Mouse (Mus musculus) limb, embryonic 15.5 days (tissue): ENCODE measurements around the gene Gfy. TPM values are rescaled to one million over a fixed set of nuclear protein-coding genes. Genes with fewer than 3 reads are reported as not detected.
"Not testable (repeated sequence)": the region's sequence is repeated elsewhere in the genome, so short reads cannot be mapped to it uniquely, and the experiment has no call there.

Experiments used
- ATAC-seq: fragments of 200-750 bp; cut with Nextera tagmentation; 2 replicates; pipeline ENCODE4 v1.8.0; 2017; ENCODE audit warnings: low read depth, moderate TSS enrichment; ENCODE audit not compliant: insufficient number of reproducible peaks, low FRiP score, low TSS enrichment
- H3K27ac ChIP-seq: fragments of 300-500 bp; sonication (generic); 2 replicates; pipeline ENCODE4 v1.5.1; 2015; ENCODE audit warnings: moderate library complexity, mild to moderate bottlenecking, inconsistent platforms
- H3K27me3 ChIP-seq: fragments of 300-500 bp; sonication (generic); 2 replicates; pipeline ENCODE4 v1.6.1; 2015; ENCODE audit warnings: inconsistent platforms
- H3K36me3 ChIP-seq: fragments of 300-500 bp; sonication (generic); 2 replicates; pipeline ENCODE4 v1.6.1; 2015; ENCODE audit warnings: inconsistent platforms
- H3K4me1 ChIP-seq: fragments of 300-500 bp; sonication (generic); 2 replicates; pipeline ENCODE4 v1.6.1; 2015; ENCODE audit warnings: inconsistent platforms
- H3K4me2 ChIP-seq: fragments of 300-500 bp; sonication (generic); 2 replicates; pipeline ENCODE4 v1.6.1; 2015; ENCODE audit warnings: mild to moderate bottlenecking, inconsistent platforms
- H3K4me3 ChIP-seq: fragments of 300-500 bp; sonication (generic); 2 replicates; pipeline ENCODE4 v1.5.1; 2015; ENCODE audit warnings: mild to moderate bottlenecking, inconsistent platforms
- H3K9ac ChIP-seq: fragments of 300-500 bp; sonication (generic); 2 replicates; pipeline ENCODE4 v1.6.1; 2015; ENCODE audit warnings: inconsistent platforms
- H3K9me3 ChIP-seq: fragments of 300-500 bp; sonication (generic); 2 replicates; pipeline ENCODE4 v1.6.1; 2016; ENCODE audit warnings: inconsistent platforms
- WGBS: fragments of 180-500 bp; shearing (Covaris S2); methylation state at CpG from one replicate; pipeline ENCODE4 v1.1.7; 2015; 5-methylcytosine and 5-hydroxymethylcytosine counted together
- polyA plus RNA-seq: library from polyadenylated mRNA; unstranded; fragments of >200 nt; fragmentation: Nextera tagmentation; extraction: Ambion mirVana; gene quantifications from 2 replicates; pipeline ENCODE4 v1.2.1, GENCODE M21; 2015

Gfy gene
- polyA plus RNA-seq, 1 experiment from 2014 or later: not detected

DNA sequence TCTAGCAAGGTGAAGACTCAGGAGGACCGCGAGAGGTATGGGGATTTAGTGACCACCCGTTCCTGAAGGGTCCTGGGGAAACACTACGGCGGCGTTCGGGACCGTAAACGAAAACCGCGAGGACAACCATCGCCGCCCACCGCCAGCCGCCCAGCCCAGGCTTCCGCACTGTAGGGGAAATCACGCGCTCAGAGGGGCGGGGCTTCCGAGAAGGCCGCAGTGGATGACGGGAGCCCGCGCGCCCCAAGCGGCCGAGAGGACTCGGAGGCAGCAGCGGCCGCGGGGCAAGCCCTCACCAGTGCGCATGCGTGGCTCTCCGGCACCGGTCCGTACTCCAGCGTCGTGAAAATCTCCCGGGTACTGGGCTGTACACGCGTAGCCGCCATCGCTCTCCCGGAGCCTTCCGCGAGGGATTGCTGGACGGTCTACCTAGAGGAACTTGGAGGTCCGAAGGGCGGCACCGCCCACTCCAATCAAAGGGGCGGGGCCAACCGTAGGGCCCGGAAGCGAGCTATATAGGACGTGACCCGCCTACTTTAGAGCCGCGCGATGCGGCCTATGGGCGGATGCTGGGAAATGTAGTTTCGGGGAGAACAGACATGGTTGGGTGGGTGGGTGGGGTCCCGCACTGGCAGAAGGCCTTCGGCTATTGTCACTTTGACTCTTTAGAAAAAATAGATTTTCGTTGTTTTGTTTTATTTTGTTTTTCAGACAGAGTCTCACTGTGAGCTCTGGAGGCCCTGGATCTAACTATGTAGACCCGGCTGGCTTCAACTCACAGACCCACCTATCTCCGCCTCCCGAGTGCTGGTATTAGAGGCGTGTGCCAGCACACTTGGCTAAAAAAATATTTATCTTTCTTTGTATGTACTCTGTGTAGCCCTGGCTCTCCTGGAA is 25.0 kb downstream of the Gfy start, which contains the start of the genes Pih1d1 and Aldh16a1:
Gene Pih1d1 (plus strand): TSS at position 208 of the 897 bp plus-strand sequence.
Gene Aldh16a1 (minus strand): TSS at position 489 of the 897 bp plus-strand sequence.
- H3K4me1 ChIP-seq: peaks cover 14% of the 10 kb centered on the region; the same call in 1 of the 2 replicates
- WGBS: 3% methylated on average over 69 of the region's 69 CpGs
- H3K27ac ChIP-seq: peak within 1 kb of the TSS; percentile 99
- ATAC-seq: peak; percentile 95
- H3K4me3 ChIP-seq: peak within 1 kb of the TSS; percentile 78
- H3K9me3 ChIP-seq: no peaks in the 10 kb centered on the region
- H3K36me3 ChIP-seq: peaks cover 22% of the 10 kb centered on the region
- peak within 1 kb of the TSS; percentile 58 for H3K4me2 ChIP-seq
- no peaks in the 10 kb centered on the region for H3K27me3 ChIP-seq
- H3K9ac ChIP-seq: peak within 1 kb of the TSS; percentile 85

DNA sequence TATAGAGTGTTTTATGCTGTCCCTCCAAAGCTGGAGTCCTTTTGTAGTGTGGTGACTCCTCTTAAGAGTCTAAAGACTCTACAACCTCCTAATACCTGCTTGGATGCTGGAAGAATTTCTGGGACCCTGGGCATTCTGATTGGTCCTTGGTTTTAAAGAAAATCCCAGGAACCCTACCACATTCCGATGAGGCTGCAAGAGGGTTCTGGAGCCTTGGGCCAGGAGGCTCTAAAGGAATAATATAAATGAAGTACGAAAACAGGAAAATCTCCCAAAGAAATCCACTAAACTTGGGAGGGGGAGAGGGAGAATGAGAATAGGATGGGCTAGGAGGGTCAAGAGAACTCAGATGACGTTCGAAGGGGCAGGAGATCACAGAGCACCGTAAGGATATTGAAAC is 25.8 kb downstream of the Gfy start:
- Histone ChIP-seq H3K4me1 (peaks cover 14% of the 10 kb centered on the region; the same call in 1 of the 2 replicates), H3K4me3 (peak overlapping the region; percentile 78), H3K4me2 (peak overlapping the region; percentile 58), H3K9ac (peak overlapping the region; percentile 85), H3K27ac (peak overlapping the region; percentile 99), H3K27me3 (no peaks in the 10 kb centered on the region), H3K9me3 (no peaks in the 10 kb centered on the region), H3K36me3 (peaks cover 18% of the 10 kb centered on the region)
- 2% methylated on average over 5 of the region's 5 CpGs for WGBS
- ATAC-seq: no peak

DNA sequence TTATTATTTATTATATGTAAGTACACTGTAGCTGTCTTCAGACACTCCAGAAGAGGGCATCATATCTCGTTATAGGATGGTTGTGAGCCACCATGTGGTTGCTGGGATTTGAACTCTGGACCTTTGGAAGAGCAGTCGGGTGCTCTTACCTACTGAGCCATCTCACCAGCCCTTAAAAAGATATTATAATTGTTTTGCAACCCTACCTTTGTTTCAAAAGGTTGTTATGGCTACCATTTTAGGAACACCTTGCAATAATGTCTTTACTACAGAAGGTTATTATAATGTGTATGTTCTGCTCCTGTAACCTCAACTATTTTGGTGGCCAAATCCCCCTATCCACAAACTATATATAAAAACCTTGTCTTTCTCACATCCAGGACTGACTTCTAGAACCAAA is 26.3 kb downstream of the Gfy start:
- ATAC-seq, H3K9ac ChIP-seq, H3K9me3 ChIP-seq, H3K27me3 ChIP-seq: not testable (repeated sequence)
- H3K27ac ChIP-seq: 0 out of 2 replicates have a peak overlapping the region, but pooled peaks have one; percentile 99
- peak overlapping the region; percentile 58; the same call in 1 of the 2 replicates for H3K4me2 ChIP-seq
- WGBS: 96% methylated on average over 2 of the region's 2 CpGs
- peaks cover 18% of the 10 kb centered on the region for H3K36me3 ChIP-seq
- H3K4me1 ChIP-seq: peaks cover 14% of the 10 kb centered on the region; the same call in 1 of the 2 replicates
- H3K4me3 ChIP-seq: peak overlapping the region; percentile 78; the same call in 1 of the 2 replicates

DNA sequence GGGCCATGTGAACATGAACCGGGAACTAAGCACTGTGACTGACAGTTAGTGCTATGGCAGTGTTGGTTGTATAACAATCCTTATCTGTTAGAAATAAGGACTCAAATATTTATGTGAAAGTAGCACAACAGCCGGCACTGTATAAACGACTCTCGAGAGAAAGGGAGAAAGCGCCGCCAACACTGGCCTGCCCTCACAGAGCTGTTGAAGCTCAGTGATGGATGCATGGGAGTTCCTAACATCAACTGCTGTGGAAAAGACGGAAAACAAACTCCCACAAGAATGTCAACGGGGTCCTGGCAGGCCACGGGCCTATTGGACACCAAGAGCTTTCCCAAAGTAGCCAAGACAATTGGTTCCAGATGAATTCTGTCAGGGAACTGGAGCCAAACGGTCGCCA is 28.1 kb downstream of the Gfy start:
- Histone ChIP-seq H3K9ac (no peak overlapping the region), H3K27ac (no peak overlapping the region)
- WGBS: 33% methylated on average over 11 of the region's 11 CpGs

DNA sequence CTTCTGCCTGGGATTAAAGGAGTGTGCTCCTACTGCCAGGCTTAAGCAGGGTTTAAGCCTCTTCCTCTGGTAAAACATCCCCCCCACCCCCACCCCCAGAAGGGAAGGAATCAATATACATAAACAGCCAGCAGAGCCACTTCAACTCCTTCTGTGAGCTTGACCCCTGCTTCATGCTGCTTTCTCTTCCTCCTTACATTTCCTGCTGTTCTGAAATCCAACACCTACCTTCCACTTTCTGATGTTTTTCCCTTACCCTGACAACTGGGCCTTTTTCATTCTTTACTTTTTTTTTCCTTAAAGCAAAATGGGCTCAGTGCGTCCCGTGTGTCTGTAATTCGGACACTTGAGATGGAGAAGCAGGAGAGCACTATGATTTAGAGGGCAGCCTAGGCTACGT is 29.0 kb downstream of the Gfy start:
- no peak overlapping the region for H3K27ac ChIP-seq
- no peak overlapping the region for H3K4me3 ChIP-seq
- no peak overlapping the region for H3K9ac ChIP-seq
- 42% methylated on average over 4 of the region's 4 CpGs for WGBS
- no peak for ATAC-seq
- H3K4me2 ChIP-seq: no peak overlapping the region
- H3K36me3 ChIP-seq: peaks cover 36% of the 10 kb centered on the region
- peaks cover 11% of the 10 kb centered on the region; the same call in 1 of the 2 replicates for H3K4me1 ChIP-seq
- no peaks in the 10 kb centered on the region for H3K9me3 ChIP-seq
- no peaks in the 10 kb centered on the region for H3K27me3 ChIP-seq

More for the DNA sequence above, 28.1 kb downstream of the Gfy start:
- Histone ChIP-seq H3K4me2 (no peak overlapping the region), H3K4me1 (peaks cover 14% of the 10 kb centered on the region; the same call in 1 of the 2 replicates), H3K36me3 (peaks cover 26% of the 10 kb centered on the region), H3K27me3 (no peaks in the 10 kb centered on the region), H3K4me3 (no peak overlapping the region), H3K9me3 (no peaks in the 10 kb centered on the region)
- no peak for ATAC-seq

DNA sequence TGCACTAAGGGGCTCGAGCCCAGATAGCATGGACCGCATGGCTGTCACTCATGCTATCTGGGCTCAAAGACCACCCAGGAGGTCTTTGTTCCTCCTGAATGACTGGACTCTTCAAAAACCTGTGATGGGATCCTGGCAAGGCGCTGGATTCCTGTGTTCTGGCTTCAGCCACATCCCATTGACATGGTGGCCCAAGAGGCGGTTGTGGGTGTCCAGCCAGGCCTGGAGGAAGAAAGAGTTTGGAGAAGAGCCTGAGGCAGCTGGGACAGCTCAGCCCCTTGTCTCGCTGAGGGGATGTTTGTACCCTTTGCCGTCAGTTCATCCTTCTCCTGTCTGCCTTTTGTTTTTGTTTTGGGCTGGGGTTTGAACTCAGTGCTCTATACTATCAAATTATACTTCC is 29.8 kb downstream of the Gfy start:
- H3K9me3 ChIP-seq: no peaks in the 10 kb centered on the region
- no peak overlapping the region for H3K4me3 ChIP-seq
- peaks cover 5% of the 10 kb centered on the region; the same call in 1 of the 2 replicates for H3K4me1 ChIP-seq
- no peak overlapping the region for H3K9ac ChIP-seq
- ATAC-seq: no peak
- 74% methylated on average over 6 of the region's 6 CpGs for WGBS
- H3K36me3 ChIP-seq: peaks cover 44% of the 10 kb centered on the region
- H3K4me2 ChIP-seq: no peak overlapping the region
- no peaks in the 10 kb centered on the region for H3K27me3 ChIP-seq
- H3K27ac ChIP-seq: no peak overlapping the region

DNA sequence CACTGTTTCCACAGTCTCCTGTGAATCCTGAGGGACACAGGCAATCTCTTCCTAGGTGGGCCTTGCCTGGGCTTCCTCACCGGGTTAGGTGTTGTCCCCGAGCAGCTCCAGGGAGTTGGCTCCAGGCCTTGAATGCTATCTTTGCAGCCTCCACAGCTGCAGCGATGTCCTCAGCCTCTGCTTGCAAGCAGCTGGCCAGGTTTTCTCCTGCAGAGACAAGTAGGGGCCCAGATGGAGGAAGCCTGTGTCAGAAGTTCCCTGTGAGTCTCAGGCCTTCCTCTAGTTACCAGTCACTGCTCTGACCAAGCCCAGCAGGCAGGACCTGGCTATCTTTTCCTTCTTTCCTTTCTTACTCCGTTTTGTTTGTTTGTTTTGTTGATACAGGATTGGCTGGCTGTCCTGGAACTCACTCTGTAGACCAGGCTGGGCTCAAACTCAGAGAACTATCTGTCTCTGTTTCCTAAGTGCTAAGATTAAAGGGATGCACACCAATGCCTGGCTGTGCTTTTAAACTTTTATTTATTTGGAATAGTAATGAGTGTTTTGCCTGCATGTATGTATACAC is 30.8 kb downstream of the Gfy start:
- no peaks in the 10 kb centered on the region for H3K27me3 ChIP-seq
- WGBS: 58% methylated on average over 4 of the region's 4 CpGs
- H3K4me2 ChIP-seq: no peak overlapping the region
- no peak for ATAC-seq
- peaks cover 53% of the 10 kb centered on the region for H3K36me3 ChIP-seq
- no peak overlapping the region for H3K4me3 ChIP-seq
- H3K9me3 ChIP-seq: no peaks in the 10 kb centered on the region
- H3K4me1 ChIP-seq: peaks cover 4% of the 10 kb centered on the region; the same call in 1 of the 2 replicates
- H3K9ac ChIP-seq: no peak overlapping the region
- H3K27ac ChIP-seq: no peak overlapping the region

DNA sequence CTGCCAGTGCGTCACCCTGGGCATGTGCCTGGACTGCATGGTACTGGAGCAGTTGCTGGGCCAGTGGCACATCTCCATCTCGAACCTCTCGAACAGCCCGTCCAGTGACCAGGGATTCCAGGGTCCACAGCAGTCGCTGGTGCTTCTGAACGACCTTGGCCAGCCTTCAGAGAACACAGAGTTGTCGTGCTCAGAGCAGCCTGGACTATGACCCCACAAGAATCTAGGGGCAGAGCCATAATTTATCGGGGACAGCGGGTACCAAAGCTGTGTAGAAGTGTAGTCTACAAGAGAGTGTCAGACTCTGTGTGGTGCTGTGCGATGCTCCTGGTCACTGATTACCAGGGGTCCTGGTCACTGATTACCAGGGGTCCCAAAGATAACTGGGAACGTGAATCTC is 31.5 kb downstream of the Gfy start:
- H3K9ac ChIP-seq: no peak overlapping the region
- no peak overlapping the region for H3K4me2 ChIP-seq
- H3K36me3 ChIP-seq: peaks cover 60% of the 10 kb centered on the region
- H3K27ac ChIP-seq: no peak overlapping the region
- H3K27me3 ChIP-seq: no peaks in the 10 kb centered on the region
- H3K4me3 ChIP-seq: no peak overlapping the region
- WGBS: 88% methylated on average over 11 of the region's 11 CpGs
- ATAC-seq: no peak
- no peaks in the 10 kb centered on the region for H3K9me3 ChIP-seq
- H3K4me1 ChIP-seq: no peaks in the 10 kb centered on the region

DNA sequence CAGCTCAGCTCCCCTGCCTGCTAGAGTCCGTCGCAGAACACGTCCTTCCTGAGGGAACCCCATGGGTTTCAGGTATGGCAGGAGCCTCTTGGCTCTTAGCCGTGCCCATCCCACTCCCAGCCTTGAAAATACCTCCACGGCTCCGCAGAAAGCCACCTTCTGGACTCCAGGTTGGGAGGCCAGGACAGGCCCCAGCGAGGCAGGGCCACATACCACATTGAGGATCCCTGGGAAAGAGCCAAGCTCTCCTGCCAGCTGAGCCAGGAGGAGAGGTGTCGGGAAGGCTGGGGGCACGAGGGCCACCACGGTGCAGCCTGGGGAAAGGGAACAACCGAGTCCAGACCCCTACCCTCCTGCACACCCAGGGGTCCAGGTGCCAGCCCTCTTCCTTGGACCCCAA is 32.1 kb downstream of the Gfy start:
- Histone ChIP-seq H3K4me3 (no peak overlapping the region), H3K4me2 (no peak overlapping the region), H3K9ac (no peak overlapping the region), H3K4me1 (no peaks in the 10 kb centered on the region), H3K27ac (no peak overlapping the region), H3K9me3 (no peaks in the 10 kb centered on the region), H3K27me3 (no peaks in the 10 kb centered on the region), H3K36me3 (peaks cover 66% of the 10 kb centered on the region)
- no peak for ATAC-seq
- 91% methylated on average over 11 of the region's 11 CpGs for WGBS

DNA sequence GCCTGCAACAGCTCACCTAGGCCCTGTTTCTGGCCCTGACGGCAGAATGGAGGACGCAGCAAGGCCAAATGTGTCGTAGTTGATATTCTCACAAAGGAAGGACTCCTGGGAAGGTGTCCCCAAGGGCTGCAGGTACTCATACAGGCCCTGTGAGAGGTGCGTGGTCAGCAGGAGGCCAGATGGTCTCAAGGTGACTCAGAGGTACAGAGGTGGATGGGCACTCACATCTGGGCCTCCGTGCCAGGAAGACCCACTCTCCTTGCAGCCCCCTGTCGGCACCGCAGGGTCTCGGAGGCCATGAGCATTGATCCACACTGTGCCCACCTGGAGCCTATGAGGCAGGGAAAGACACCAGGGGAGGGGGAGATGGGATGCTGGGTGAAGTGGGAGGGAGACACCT is 33.9 kb downstream of the Gfy start:
- Histone ChIP-seq H3K9ac (no peak overlapping the region), H3K4me1 (no peaks in the 10 kb centered on the region), H3K36me3 (peaks cover 72% of the 10 kb centered on the region), H3K4me3 (no peak overlapping the region), H3K27me3 (no peaks in the 10 kb centered on the region), H3K9me3 (no peaks in the 10 kb centered on the region), H3K27ac (no peak overlapping the region), H3K4me2 (no peak overlapping the region)
- ATAC-seq: no peak
- 92% methylated on average over 8 of the region's 8 CpGs for WGBS

DNA sequence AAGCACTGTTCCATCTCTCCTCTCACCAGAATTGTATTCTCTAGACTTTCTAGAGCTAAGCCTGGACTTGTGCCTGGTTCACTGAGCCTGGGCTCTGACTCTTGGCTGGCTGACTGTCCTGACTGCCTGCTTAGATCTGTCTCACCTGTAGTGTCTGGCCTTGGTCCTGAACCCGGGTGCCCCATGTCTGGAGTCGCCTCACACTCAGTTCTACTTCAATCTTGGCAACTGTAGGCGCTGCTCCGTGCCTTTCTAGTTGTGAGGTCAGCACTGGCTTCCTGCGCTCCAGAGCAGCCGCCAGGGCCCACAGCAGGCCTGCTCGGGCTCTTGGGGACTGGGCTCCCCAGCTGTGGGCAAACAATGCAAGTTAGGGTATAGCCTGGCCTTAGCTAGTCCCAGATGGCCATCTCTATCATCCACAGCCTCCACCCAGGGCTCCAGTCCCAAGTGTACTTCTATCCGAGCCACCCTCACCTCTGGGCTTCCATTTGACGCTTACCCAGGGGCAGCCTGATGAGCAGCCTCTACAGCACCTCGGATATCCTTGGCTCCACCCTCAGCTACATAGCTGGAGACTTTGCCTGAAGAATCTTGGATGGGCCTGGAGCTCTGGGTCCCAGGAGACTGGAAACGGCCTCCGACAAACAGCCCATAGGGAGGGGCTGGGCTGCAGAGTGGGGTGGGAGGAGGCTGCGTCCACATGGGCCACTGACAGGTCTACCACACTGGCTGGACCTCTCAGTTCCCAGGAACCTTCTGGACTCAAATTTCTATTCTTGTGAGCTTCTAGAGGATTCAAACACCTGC is 34.8 kb downstream of the Gfy start:
- Histone ChIP-seq H3K27me3 (no peaks in the 10 kb centered on the region), H3K36me3 (peaks cover 72% of the 10 kb centered on the region), H3K4me1 (no peaks in the 10 kb centered on the region; the same call in 1 of the 2 replicates), H3K27ac (no peak overlapping the region), H3K9me3 (no peaks in the 10 kb centered on the region), H3K4me3 (no peak overlapping the region), H3K4me2 (no peak overlapping the region), H3K9ac (no peak overlapping the region)
- ATAC-seq: no peak
- WGBS: 85% methylated on average over 13 of the region's 13 CpGs
